Mouse (Mus musculus) liver, adult 2 months (tissue): ENCODE measurements around the gene Cog6. TPM values are rescaled to one million over a fixed set of nuclear protein-coding genes. Genes with fewer than 3 reads are reported as not detected.

Source experiments
- DNase-seq: peaks from one replicate; pipeline ENCODE4 v3.0.0-alpha.2; 2011; ENCODE audit warnings: low read depth, low spot score; ENCODE audit errors: extremely low read depth
- H3K27ac ChIP-seq: fragments of 200-500 bp; replicated peaks from 2 replicates; pipeline ENCODE4 v1.5.1; 2012; ENCODE audit warnings: low read depth, mild to moderate bottlenecking, control low read depth, inconsistent platforms, low read length; ENCODE audit not compliant: insufficient read depth
- H3K27me3 ChIP-seq: fragments of 200-500 bp; 2 replicates; pipeline ENCODE4 v1.6.1; 2012; ENCODE audit warnings: mild to moderate bottlenecking, moderate library complexity, low read length, inconsistent platforms; ENCODE audit not compliant: control insufficient read depth, insufficient read depth
- H3K36me3 ChIP-seq: fragments of 200-500 bp; 2 replicates; pipeline ENCODE4 v1.6.1; 2012; ENCODE audit warnings: low read length, inconsistent platforms; ENCODE audit not compliant: control insufficient read depth, insufficient read depth
- H3K4me1 ChIP-seq: fragments of 200-500 bp; 2 replicates; pipeline ENCODE4 v1.6.1; 2011; ENCODE audit warnings: low read length; ENCODE audit not compliant: control insufficient read depth, insufficient read depth
- H3K4me3 ChIP-seq: fragments of 200-500 bp; 2 replicates; pipeline ENCODE4 v1.5.1; 2011; ENCODE audit warnings: low read depth, mild to moderate bottlenecking, control low read depth, low read length, moderate library complexity; ENCODE audit not compliant: insufficient read depth
- H3K79me2 ChIP-seq: fragments of 200-500 bp; 2 replicates; pipeline ENCODE4 v1.6.1; 2012; ENCODE audit warnings: inconsistent platforms, mild to moderate bottlenecking, low read length, moderate library complexity; ENCODE audit not compliant: control insufficient read depth, insufficient read depth
- H3K9ac ChIP-seq: fragments of 200-500 bp; 2 replicates; pipeline ENCODE4 v1.6.1; 2012; ENCODE audit warnings: low read depth, mild to moderate bottlenecking, control low read depth, inconsistent platforms, low read length
- CTCF ChIP-seq: fragments of 200-500 bp; IDR thresholded peaks from 2 replicates; pipeline ENCODE4 v1.5.1; 2011; ENCODE audit warnings: low read depth, low read length, control low read depth
- POLR2A ChIP-seq: fragments of 200-500 bp; IDR thresholded peaks from 2 replicates; pipeline ENCODE4 v1.6.1; 2011; ENCODE audit warnings: low read length, control low read depth; ENCODE audit not compliant: insufficient read depth; ENCODE audit errors: extremely low read depth
- WGBS: fragments of 180-500 bp; shearing (Covaris S2); methylation state at CpG from one replicate; pipeline ENCODE4 v1.1.7; 2018; 5-methylcytosine and 5-hydroxymethylcytosine counted together
- polyA plus RNA-seq: library from polyadenylated mRNA; depleted of rRNA; stranded (reverse); fragments of >200 nt; gene quantifications from 2 replicates; pipeline ENCODE4 v1.2.3, GENCODE M21; 2012
- total RNA-seq: library from RNA; depleted of rRNA; stranded (reverse); fragments of >200 nt; gene quantifications from 2 replicates; pipeline ENCODE4 v1.2.3, GENCODE M21; 2014

Gene Cog6
- total and polyA plus RNA-seq, 2 experiments: 12.0 to 20.0 TPM

GRCm38 (mm10) chr3:52983772-52984171, 33.3 kb downstream of the Cog6 start:
- 84% methylated on average over 3 of the region's 3 CpGs for WGBS
- no peaks in the 10 kb centered on the region for H3K4me1 ChIP-seq
- TF ChIP-seq POLR2A: no peak
- no peak for TF ChIP-seq CTCF
- no peak overlapping the region for H3K9ac ChIP-seq
- no peaks in the 10 kb centered on the region for H3K79me2 ChIP-seq
- DNase-seq: no peak
- H3K36me3 ChIP-seq: peaks cover 36% of the 10 kb centered on the region
- H3K27ac ChIP-seq: no peak overlapping the region
- no peaks in the 10 kb centered on the region for H3K27me3 ChIP-seq
- no peak overlapping the region for H3K4me3 ChIP-seq

DNA sequence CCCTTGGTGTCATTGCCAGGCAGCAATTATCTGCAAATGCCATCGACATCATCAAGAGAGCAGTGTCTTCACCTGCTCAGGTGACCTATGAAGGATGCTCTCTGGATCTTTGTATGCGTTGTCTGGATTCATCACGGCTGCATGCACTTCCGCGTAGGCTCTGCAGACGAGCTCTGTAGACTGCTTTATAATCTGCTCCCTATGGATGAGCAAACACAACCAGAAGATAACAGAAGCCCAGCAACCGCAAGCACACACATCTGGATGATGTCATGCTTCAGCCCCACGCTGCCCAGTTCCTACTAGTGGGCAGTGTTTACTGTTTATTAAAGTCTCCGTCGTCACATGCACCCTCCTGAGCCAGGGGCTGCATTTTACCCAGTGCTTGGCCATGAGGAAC, 34.0 kb downstream of the Cog6 start:
- no peak overlapping the region for H3K9ac ChIP-seq
- H3K36me3 ChIP-seq: peaks cover 34% of the 10 kb centered on the region
- WGBS: 80% methylated on average over 10 of the region's 10 CpGs
- no peak for TF ChIP-seq CTCF
- no peak for TF ChIP-seq POLR2A
- no peaks in the 10 kb centered on the region for H3K79me2 ChIP-seq
- H3K27me3 ChIP-seq: no peaks in the 10 kb centered on the region
- H3K27ac ChIP-seq: no peak overlapping the region
- no peak overlapping the region for H3K4me3 ChIP-seq
- H3K4me1 ChIP-seq: no peaks in the 10 kb centered on the region
- no peak for DNase-seq

- no peaks in the 10 kb centered on the region for H3K27me3 ChIP-seq
- no peaks in the 10 kb centered on the region for H3K79me2 ChIP-seq
- no peaks in the 10 kb centered on the region for H3K4me1 ChIP-seq
- H3K36me3 ChIP-seq: no peaks in the 10 kb centered on the region
- no peak overlapping the region for H3K4me3 ChIP-seq
- DNase-seq: no peak
- H3K9ac ChIP-seq: no peak overlapping the region
- no peak overlapping the region for H3K27ac ChIP-seq
- TF ChIP-seq POLR2A (no peak), CTCF (peak; percentile 65)
- 49% methylated on average over 15 of the region's 15 CpGs for whole genome bisulfite sequencing
Measured at GRCm38 (mm10) chr3:52974674-52975556, 42.1 kb downstream of the Cog6 start.

DNA sequence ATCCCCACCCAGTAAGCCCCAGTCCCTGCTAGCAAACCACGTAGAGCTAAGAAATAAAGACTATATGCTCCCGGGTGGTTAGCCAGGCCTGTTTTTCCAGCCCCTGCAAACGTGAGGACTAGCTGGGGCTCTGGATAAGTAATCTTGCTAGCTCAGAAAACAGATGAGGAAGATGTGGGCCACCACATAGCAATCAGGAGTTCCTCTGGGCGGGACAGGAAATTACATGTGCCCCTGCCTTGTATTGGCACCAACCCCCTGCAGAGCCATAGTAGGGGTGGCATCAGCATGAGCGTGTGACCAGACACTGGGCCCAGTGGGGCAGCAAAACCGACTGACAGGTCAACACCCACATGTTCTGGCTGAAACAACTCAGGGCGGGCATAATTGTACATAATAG, 44.1 kb downstream of the Cog6 start:
- Histone ChIP-seq H3K27me3 (no peaks in the 10 kb centered on the region), H3K4me3 (no peak overlapping the region), H3K36me3 (no peaks in the 10 kb centered on the region), H3K27ac (no peak overlapping the region), H3K79me2 (no peaks in the 10 kb centered on the region), H3K9ac (no peak overlapping the region), H3K4me1 (no peaks in the 10 kb centered on the region)
- DNase-seq: no peak
- 86% methylated on average over 7 of the region's 7 CpGs for WGBS
- no peak for TF ChIP-seq CTCF
- TF ChIP-seq POLR2A: no peak

- Histone ChIP-seq H3K4me1 (no peaks in the 10 kb centered on the region), H3K36me3 (no peaks in the 10 kb centered on the region), H3K9ac (no peak overlapping the region), H3K27ac (no peak overlapping the region), H3K79me2 (no peaks in the 10 kb centered on the region), H3K27me3 (no peaks in the 10 kb centered on the region), H3K4me3 (no peak overlapping the region)
- no peak for TF ChIP-seq CTCF
- TF ChIP-seq POLR2A: no peak
- DNase-seq: no peak
- WGBS: 85% methylated on average over 5 of the region's 5 CpGs
Measured at GRCm38 (mm10) chr3:52967046-52967445, 50.0 kb downstream of the Cog6 start.

DNA sequence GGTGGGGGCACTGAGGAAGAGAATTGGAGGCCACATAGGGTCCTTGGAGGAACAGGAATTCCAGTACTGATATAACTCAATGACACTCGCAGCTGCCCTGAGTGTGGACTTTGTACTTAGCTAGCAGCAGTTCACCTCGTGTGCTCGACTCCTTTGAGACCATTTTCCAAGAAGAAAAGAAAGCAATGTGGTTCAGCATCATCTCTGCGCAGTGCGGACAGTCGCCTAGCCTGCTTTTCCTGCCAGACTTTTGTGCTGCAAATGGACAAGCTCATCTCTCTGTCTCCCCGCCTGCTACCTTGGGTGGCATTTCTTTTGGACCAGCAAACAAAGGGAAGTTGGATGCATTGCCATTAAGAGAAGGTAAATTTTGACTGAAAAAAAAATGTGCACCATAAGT, 52.8 kb downstream of the Cog6 start:
- 69% methylated on average over 7 of the region's 7 CpGs for WGBS
- H3K9ac ChIP-seq: no peak overlapping the region

More for the DNA sequence above, 52.8 kb downstream of the Cog6 start:
- Histone ChIP-seq H3K36me3 (no peaks in the 10 kb centered on the region), H3K27me3 (no peaks in the 10 kb centered on the region), H3K27ac (no peak overlapping the region), H3K79me2 (no peaks in the 10 kb centered on the region), H3K4me3 (no peak overlapping the region), H3K4me1 (no peaks in the 10 kb centered on the region)
- DNase-seq: no peak
- TF ChIP-seq CTCF (no peak), POLR2A (no peak)
